Mouse (Mus musculus): ENCODE results near the gene Scgb2b2. TPM values are rescaled to one million over a fixed set of nuclear protein-coding genes. Genes with fewer than 3 reads are reported as not detected.

Gene Scgb2b2
- not detected in 2 replicates for polyA plus RNA-seq (2012; rRNA removed)

GRCm38 (mm10) chr7:31290208-31290607, at the start of gene Scgb2b2:
Scgb2b2 (plus strand) TSS chr7:31290508.
- no peak for DNase-seq (ENCODE audit: low spot score)

GRCm38 (mm10) chr7:31291721-31292120, 1.4 kb downstream of the Scgb2b2 start, which contains the start of gene Scgb1b2:
Scgb1b2 (minus strand) TSS chr7:31291821.
- no peak for DNase-seq (ENCODE audit: low spot score)

Other genes starting within 250 kb of the Scgb2b2 start
- 103 and 107 TPM in 2 replicates for gene Fxyd5, start 248.0 kb upstream of the Scgb2b2 start, polyA plus RNA-seq (2012; rRNA removed)
- gene Fxyd7, start 239.0 kb upstream of the Scgb2b2 start, polyA plus RNA-seq (2012; rRNA removed): 7.4 and 10.7 TPM in 2 replicates
- gene Fxyd1, start 233.3 kb upstream of the Scgb2b2 start, polyA plus RNA-seq (2012; rRNA removed): 494 and 552 TPM in 2 replicates
- 16.0 and 17.8 TPM in 2 replicates for gene Lgi4, start 231.2 kb upstream of the Scgb2b2 start, polyA plus RNA-seq (2012; rRNA removed)
- gene Fxyd3, start 213.8 kb upstream of the Scgb2b2 start, polyA plus RNA-seq (2012; rRNA removed): 445 and 558 TPM in 2 replicates
- gene Hpn, start 175.2 kb upstream of the Scgb2b2 start, polyA plus RNA-seq (2012; rRNA removed): 2.2 and 2.7 TPM in 2 replicates
- 49.1 and 54.5 TPM in 2 replicates for gene Scn1b, start 163.5 kb upstream of the Scgb2b2 start, polyA plus RNA-seq (2012; rRNA removed)
- 49.4 and 60.1 TPM in 2 replicates for gene Gramd1a, start 134.6 kb upstream of the Scgb2b2 start, polyA plus RNA-seq (2012; rRNA removed)
- not detected in 2 replicates for gene Scgb1b2, start 1.3 kb downstream of the Scgb2b2 start, polyA plus RNA-seq (2012; rRNA removed)
- gene Scgb2b3, start 71.6 kb downstream of the Scgb2b2 start, polyA plus RNA-seq (2012; rRNA removed): not detected in 2 replicates
- not detected in 2 replicates for gene Scgb1b3, start 85.1 kb downstream of the Scgb2b2 start, polyA plus RNA-seq (2012; rRNA removed)

All from urinary bladder, adult 2 months (tissue).